Comparison of ENCODE assay signal across 7 mouse cellular contexts in the genomic region with DNA sequence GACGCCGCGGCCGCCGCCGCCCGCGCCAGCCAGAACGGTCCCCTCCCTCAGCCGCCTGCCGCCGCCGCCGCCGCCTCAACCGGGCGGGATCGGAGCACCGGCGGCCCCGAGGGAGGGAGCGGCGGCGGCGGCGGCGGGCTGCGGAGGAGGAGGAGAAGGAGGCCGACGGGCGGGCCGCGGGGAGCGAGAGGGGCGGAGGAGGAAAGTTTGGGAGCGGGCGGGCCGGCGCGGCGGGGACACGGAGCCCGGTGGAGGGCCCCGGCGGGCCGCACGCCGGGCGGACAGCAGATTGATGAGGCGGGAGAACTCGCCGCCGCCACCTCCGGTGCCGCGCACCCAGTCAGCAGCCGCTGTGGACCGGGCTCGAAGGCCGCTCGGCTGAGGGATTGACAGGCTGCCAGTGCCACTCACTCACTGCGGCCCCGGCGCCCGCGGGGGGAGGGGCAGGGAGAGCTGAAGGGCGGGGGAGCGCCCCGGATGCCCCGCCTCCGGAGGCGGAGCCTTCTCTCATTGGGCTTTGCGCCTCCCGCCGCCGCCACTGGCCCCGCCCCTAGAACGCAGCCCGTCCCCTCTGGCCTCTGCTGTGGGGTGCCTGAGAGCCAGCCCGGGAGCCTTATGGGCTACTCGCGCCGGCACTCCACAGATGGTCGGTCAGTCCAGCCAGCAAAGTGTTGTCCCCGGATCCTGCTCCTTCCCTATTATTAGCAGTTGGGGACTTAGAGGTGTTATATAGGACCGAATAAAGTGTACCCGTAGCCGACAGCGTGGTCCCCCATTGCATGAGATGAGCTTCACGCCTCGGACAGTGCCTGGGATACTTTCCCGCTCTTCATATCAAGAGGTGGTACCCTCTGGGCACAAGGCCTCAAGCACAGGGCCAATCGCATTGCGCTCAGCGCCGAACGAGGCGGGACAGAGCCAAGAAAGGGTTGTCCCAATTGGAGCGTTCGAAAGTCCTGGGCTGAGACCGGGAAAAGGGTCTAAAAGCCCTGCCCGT. TPM values are rescaled to one million over a fixed set of nuclear protein-coding genes. Genes with fewer than 3 reads are reported as not detected.
DNase-seq lines count a peak whose midpoint lies in the region; ATAC-seq lines count a peak whose summit lies in the region.

A gene (minus strand): TSS at position 838 of the 997 bp plus-strand sequence.

- ATAC-seq in intestine, embryonic 16.5 days: peak; percentile 97
- peak; percentile 94 for ATAC-seq in midbrain, embryonic 11.5 days (ENCODE audit: low FRiP score)

- under 1% methylated on average over 69 of the region's 102 CpGs for WGBS in intestine, embryonic 16.5 days
- under 1% methylated on average over 60 of the region's 102 CpGs for WGBS in midbrain, embryonic 11.5 days

- no peaks in the 10 kb centered on the region for H3K36me3 ChIP-seq in intestine, embryonic 16.5 days (ENCODE audit: control insufficient read depth, insufficient read depth, low read length)
- H3K36me3 ChIP-seq in midbrain, embryonic 11.5 days (ENCODE audit: control insufficient read depth, insufficient read depth, low read length): no peaks in the 10 kb centered on the region

- H3K27me3 ChIP-seq in intestine, embryonic 16.5 days (replicated peaks; ENCODE audit: control insufficient read depth, insufficient read depth, low read length): 0 out of 2 replicates have a peak, but pooled peaks cover 4% of the 10 kb centered on the region
- no peaks in the 10 kb centered on the region for H3K27me3 ChIP-seq in midbrain, embryonic 11.5 days (ENCODE audit: control insufficient read depth, insufficient read depth, low read length)

- peak within 1 kb of the TSS; percentile 92 for H3K27ac ChIP-seq in intestine, embryonic 16.5 days (ENCODE audit: low read length)
- H3K27ac ChIP-seq in midbrain, embryonic 11.5 days (ENCODE audit: low read depth, low read length): peak within 1 kb of the TSS; percentile 99

- H3K9me3 ChIP-seq in intestine, embryonic 16.5 days (ENCODE audit: control insufficient read depth, low read length): no peaks in the 10 kb centered on the region
- no peaks in the 10 kb centered on the region for H3K9me3 ChIP-seq in midbrain, embryonic 11.5 days (ENCODE audit: control insufficient read depth, low read length)

- H3K4me2 ChIP-seq in intestine, embryonic 16.5 days (ENCODE audit: low read depth, low read length): peak within 1 kb of the TSS; percentile 92
- H3K4me2 ChIP-seq in midbrain, embryonic 11.5 days: peak within 1 kb of the TSS; percentile 67

- intact Hi-C loops in gastrocnemius, postnatal 36 days (cut with DNase I): loop anchor here (5.0 kb wide), 1 partner anchor 35 kb away; a partner anchor contains a TSS
- intact Hi-C loops in left cerebral cortex, postnatal 36 days (cut with DNase I): loop anchor here (1.0 kb wide), 1 partner anchor 34 kb away; a partner anchor contains a TSS

- H3K9ac ChIP-seq in intestine, embryonic 16.5 days (ENCODE audit: low read depth, low read length): peak within 1 kb of the TSS; percentile 92
- H3K9ac ChIP-seq in midbrain, embryonic 11.5 days (ENCODE audit: low read length): peak within 1 kb of the TSS; percentile 98

- peak; percentile 99 for DNase-seq in adrenal gland, adult 18-20 months (ENCODE audit: low spot score in 2 of 2)
- DNase-seq in embryo, embryonic 11 days: peak; percentile 98
- DNase-seq in gastrocnemius, postnatal 36 days: peak; percentile 94 to 97
- DNase-seq in left cerebral cortex, postnatal 36 days (ENCODE audit: low spot score in 2 of 2): peak; percentile 86 to 89
- peak; percentile 99 for DNase-seq in midbrain, embryonic 11.5 days (ENCODE audit: low spot score, missing footprints)
- DNase-seq in skeletal muscle tissue, adult 2 months (ENCODE audit: low read depth, low spot score): peak; percentile 86

- H3K4me3 ChIP-seq in intestine, embryonic 16.5 days (ENCODE audit: low read length): peak within 1 kb of the TSS; percentile 84
- H3K4me3 ChIP-seq in midbrain, embryonic 11.5 days (ENCODE audit: low read depth, low read length): peak within 1 kb of the TSS; percentile 93

- peaks cover 12% of the 10 kb centered on the region; the same call in 1 of the 2 replicates for H3K4me1 ChIP-seq in intestine, embryonic 16.5 days (ENCODE audit: control insufficient read depth, insufficient read depth, low read length)
- H3K4me1 ChIP-seq in midbrain, embryonic 11.5 days (ENCODE audit: control insufficient read depth, insufficient read depth, low read length): peaks cover 17% of the 10 kb centered on the region

RNA-seq across cellular contexts. Expression of the gene that starts here (rescaled TPM):
- total RNA-seq in adrenal gland, adult 18-20 months (2021): 10 to 100 TPM; 55.0 to 85.4 TPM
- total RNA-seq in gastrocnemius, postnatal 36 days (2021): 1 to 10 TPM; 2.7 to 3.2 TPM
- polyA plus RNA-seq in intestine, embryonic 16.5 days (2015; fragmentation: Nextera tagmentation; extraction: Ambion mirVana): 12.5 TPM in 2 replicates
- 10 to 100 TPM; 10.5 to 19.7 TPM for total RNA-seq in left cerebral cortex, postnatal 36 days (2021)
- polyA plus RNA-seq in midbrain, embryonic 11.5 days (2014; fragmentation: Nextera tagmentation; extraction: Ambion mirVana): 59.3 and 63.8 TPM in 2 replicates

Comparison
In these comparisons a context has a peak if more than half of its experiments do, and no peak if none do; other contexts are left out.
1. Peak in every context shown above with its lines: DNase-seq, ATAC-seq, H3K4me3 ChIP-seq and H3K27ac ChIP-seq.